Mouse (Mus musculus): ENCODE results near the gene Sesn3.

DNA sequence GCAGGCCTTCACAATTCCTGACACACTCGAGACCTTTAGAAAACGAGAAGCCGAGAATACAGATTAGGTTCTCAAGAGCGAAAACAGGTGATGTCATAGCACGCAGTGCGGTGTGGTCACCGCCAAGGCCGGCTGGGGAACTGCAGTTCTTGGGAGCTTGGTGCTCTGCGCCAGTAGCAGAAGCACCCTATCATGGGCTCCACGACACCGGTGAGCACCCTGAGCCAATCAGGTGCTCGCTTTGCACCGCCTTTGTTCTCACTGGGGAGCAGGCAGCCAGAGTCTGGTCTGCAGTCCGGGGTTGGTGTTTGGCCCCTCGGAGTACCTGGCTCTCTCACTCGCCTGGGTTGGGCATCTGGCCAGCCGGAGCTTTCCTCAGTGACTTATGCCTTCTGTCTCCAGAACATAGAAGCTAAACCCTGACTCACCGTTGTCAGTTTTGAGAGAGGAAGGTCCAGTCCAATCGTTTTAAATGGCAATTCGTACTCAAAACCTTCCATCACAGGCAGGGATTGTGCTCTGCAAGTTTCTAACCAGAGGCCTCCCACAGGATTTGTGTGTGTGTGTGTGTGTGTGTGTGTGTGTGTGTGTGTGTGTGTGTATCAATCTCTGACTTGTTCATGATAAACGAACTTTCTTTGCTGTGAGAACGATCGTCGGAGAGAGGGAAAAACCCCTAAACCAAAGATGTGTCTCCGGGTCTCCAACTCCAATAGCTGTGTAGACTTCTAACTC is at the start of gene Sesn3:
- no peak for TF ChIP-seq POLR2A (IDR thresholded peaks at IDR 0.05; ENCODE audit: control insufficient read depth, low read depth, low read length)
- TF ChIP-seq CTCF (IDR thresholded peaks at IDR 0.05; ENCODE audit: control insufficient read depth, insufficient read depth, insufficient replicate concordance, low read depth, low read length), result no peak
